ENCODE assay signal across 8 mouse cellular contexts in genomic region chr9:16501990-16502672, GRCm38 (mm10). TPM values are rescaled to one million over a fixed set of nuclear protein-coding genes. Genes with fewer than 3 reads are reported as not detected.
DNase-seq lines count a peak whose midpoint lies in the region; ATAC-seq and TF ChIP-seq lines count a peak whose summit lies in the region.

No protein-coding gene starts in this region.

- under 1% methylated on average over 52 of the region's 52 CpGs for WGBS in cerebellum, adult 2 months
- WGBS in forebrain, postnatal 0 days = 3% methylated on average over 43 of the region's 52 CpGs
- WGBS in hindbrain, embryonic 14.5 days = under 1% methylated on average over 51 of the region's 52 CpGs
- WGBS in midbrain, embryonic 12.5 days = under 1% methylated on average over 46 of the region's 52 CpGs
- WGBS in stomach, embryonic 16.5 days = under 1% methylated on average over 44 of the region's 52 CpGs

- TF ChIP-seq CTCF in cerebellum, adult 2 months (IDR thresholded peaks at IDR 0.05; ENCODE audit: borderline replicate concordance, insufficient read depth, low read depth, low read length) = peak; percentile 16; the same call in 1 of the 2 replicates
- peak; percentile 66 for TF ChIP-seq CTCF in forebrain, postnatal 0 days (IDR thresholded peaks at IDR 0.05; ENCODE audit: low read depth)

- no peaks in the 10 kb centered on the region for H3K36me3 ChIP-seq in forebrain, postnatal 0 days (ENCODE audit: insufficient read depth)
- H3K36me3 ChIP-seq in hindbrain, embryonic 14.5 days (replicated peaks; ENCODE audit: control insufficient read depth, insufficient read depth) = no peaks in the 10 kb centered on the region
- H3K36me3 ChIP-seq in midbrain, embryonic 12.5 days = no peaks in the 10 kb centered on the region
- no peaks in the 10 kb centered on the region for H3K36me3 ChIP-seq in stomach, embryonic 16.5 days (ENCODE audit: control insufficient read depth, insufficient read depth, low read length)

- H3K4me2 ChIP-seq in forebrain, postnatal 0 days (ENCODE audit: low read depth) = peak overlapping the region; percentile 83
- H3K4me2 ChIP-seq in hindbrain, embryonic 14.5 days (replicated peaks) = peak overlapping the region; percentile 74
- H3K4me2 ChIP-seq in midbrain, embryonic 12.5 days (replicated peaks) = peak overlapping the region; percentile 69
- H3K4me2 ChIP-seq in stomach, embryonic 16.5 days (ENCODE audit: low read depth, low read length) = peak overlapping the region; percentile 87

- no peaks in the 10 kb centered on the region for H3K27me3 ChIP-seq in cerebellum, adult 2 months (ENCODE audit: control insufficient read depth, insufficient read depth, low read length)
- H3K27me3 ChIP-seq in forebrain, postnatal 0 days (ENCODE audit: insufficient read depth, low read length) = no peaks in the 10 kb centered on the region
- H3K27me3 ChIP-seq in hindbrain, embryonic 14.5 days (ENCODE audit: control insufficient read depth, insufficient read depth, low read length) = no peaks in the 10 kb centered on the region
- H3K27me3 ChIP-seq in midbrain, embryonic 12.5 days = peaks cover 3% of the 10 kb centered on the region; the same call in 1 of the 2 replicates
- peaks cover 16% of the 10 kb centered on the region for H3K27me3 ChIP-seq in stomach, embryonic 16.5 days (ENCODE audit: control insufficient read depth, insufficient read depth, low read length)

- peak overlapping the region; percentile 79 for H3K4me3 ChIP-seq in cerebellum, adult 2 months (replicated peaks; ENCODE audit: insufficient read depth, low read depth, low read length)
- H3K4me3 ChIP-seq in forebrain, postnatal 0 days (ENCODE audit: low read depth, low read length) = peak overlapping the region; percentile 81
- H3K4me3 ChIP-seq in hindbrain, embryonic 14.5 days (replicated peaks; ENCODE audit: low read length) = peak overlapping the region; percentile 66
- H3K4me3 ChIP-seq in midbrain, embryonic 12.5 days = peak overlapping the region; percentile 69
- peak overlapping the region; percentile 58 for H3K4me3 ChIP-seq in stomach, embryonic 16.5 days (replicated peaks; ENCODE audit: low read length)

- intact Hi-C loops in left cerebral cortex, postnatal 4 days (cut with DNase I) = loop anchor here (5.0 to 10.0 kb wide), 2 partner anchors 567 to 1730 kb away; no protein-coding TSS in a partner anchor

- no peaks in the 10 kb centered on the region for H3K4me1 ChIP-seq in cerebellum, adult 2 months (ENCODE audit: control insufficient read depth, insufficient read depth, low read length)
- 0 out of 2 replicates have a peak, but pooled peaks cover 8% of the 10 kb centered on the region for H3K4me1 ChIP-seq in forebrain, postnatal 0 days (ENCODE audit: insufficient read depth)
- peaks cover 19% of the 10 kb centered on the region for H3K4me1 ChIP-seq in hindbrain, embryonic 14.5 days (replicated peaks; ENCODE audit: control insufficient read depth, insufficient read depth, low read length)
- peaks cover 23% of the 10 kb centered on the region for H3K4me1 ChIP-seq in midbrain, embryonic 12.5 days
- H3K4me1 ChIP-seq in stomach, embryonic 16.5 days (ENCODE audit: control insufficient read depth, insufficient read depth, low read length) = no peaks in the 10 kb centered on the region

- no peaks in the 10 kb centered on the region for H3K9me3 ChIP-seq in forebrain, postnatal 0 days (ENCODE audit: low read length)
- H3K9me3 ChIP-seq in hindbrain, embryonic 14.5 days (ENCODE audit: control insufficient read depth, low read length) = no peaks in the 10 kb centered on the region
- no peaks in the 10 kb centered on the region for H3K9me3 ChIP-seq in midbrain, embryonic 12.5 days
- no peaks in the 10 kb centered on the region for H3K9me3 ChIP-seq in stomach, embryonic 16.5 days (replicated peaks; ENCODE audit: control insufficient read depth, low read length)

- peak; percentile 90 for ATAC-seq in forebrain, postnatal 0 days
- peak; percentile 84 for ATAC-seq in hindbrain, embryonic 14.5 days (ENCODE audit: low FRiP score)
- peak; percentile 77 for ATAC-seq in midbrain, embryonic 12.5 days (ENCODE audit: low FRiP score, low read depth)
- ATAC-seq in stomach, embryonic 16.5 days (ENCODE audit: insufficient read depth, low FRiP score) = peak; percentile 81

- H3K9ac ChIP-seq in forebrain, postnatal 0 days = peak overlapping the region; percentile 64
- H3K9ac ChIP-seq in hindbrain, embryonic 14.5 days = peak overlapping the region; percentile 81
- peak overlapping the region; percentile 86 for H3K9ac ChIP-seq in midbrain, embryonic 12.5 days (replicated peaks)
- peak overlapping the region; percentile 71 for H3K9ac ChIP-seq in stomach, embryonic 16.5 days (ENCODE audit: low read length)

- peak; percentile 80 for DNase-seq in adrenal gland, adult 2 months
- DNase-seq in cerebellum, adult 2 months = peak; percentile 65 to 66
- DNase-seq in forebrain, postnatal 0 days = peak; percentile 88
- peak; percentile 79 for DNase-seq in hindbrain, embryonic 14.5 days (ENCODE audit: low spot score)
- peak; percentile 87 for DNase-seq in left cerebral cortex, postnatal 4 days
- no peak for DNase-seq in spleen, postnatal 14 days (ENCODE audit: low spot score in 2 of 2)

- H3K27ac ChIP-seq in cerebellum, adult 2 months (ENCODE audit: insufficient read depth, low read length) = no peak overlapping the region
- H3K27ac ChIP-seq in forebrain, postnatal 0 days (ENCODE audit: low read depth, low read length) = peak overlapping the region; percentile 84
- peak overlapping the region; percentile 94 for H3K27ac ChIP-seq in hindbrain, embryonic 14.5 days
- peak overlapping the region; percentile 92 for H3K27ac ChIP-seq in midbrain, embryonic 12.5 days (replicated peaks)
- peak overlapping the region; percentile 72 for H3K27ac ChIP-seq in stomach, embryonic 16.5 days (ENCODE audit: low read length)

- no peak for TF ChIP-seq POLR2A in cerebellum, adult 2 months (IDR thresholded peaks at IDR 0.05; ENCODE audit: borderline replicate concordance, insufficient read depth, low read length)

RNA-seq across cellular contexts. Expression of gene Fat3, which starts 1.0 kb away (rescaled TPM):
- 1 to 10 TPM; 2.5 to 3.0 TPM for total RNA-seq in adrenal gland, adult 2 months (2021)
- 0.86 and 0.99 TPM in 2 replicates for polyA plus RNA-seq in adrenal gland, adult 2 months (2012; rRNA removed)
- polyA plus RNA-seq in cerebellum, adult 2 months (2012; rRNA removed) = 10.5 and 10.6 TPM in 2 replicates
- total RNA-seq in forebrain, postnatal 0 days (2014; rRNA removed) = 45.4 and 50.4 TPM in 2 replicates
- polyA plus RNA-seq in forebrain, postnatal 0 days (2015; fragmentation: Nextera tagmentation; extraction: Ambion mirVana) = 3.9 and 5.6 TPM in 2 replicates
- 17.5 and 18.7 TPM in 2 replicates for polyA plus RNA-seq in hindbrain, embryonic 14.5 days (2014; fragmentation: Nextera tagmentation; extraction: Ambion mirVana)
- total RNA-seq in left cerebral cortex, postnatal 4 days (2021) = 10 to 100 TPM; 70.5 to 72.7 TPM
- polyA plus RNA-seq in midbrain, embryonic 12.5 days (2016; fragmentation: Nextera tagmentation; extraction: Ambion mirVana) = 12.3 and 13.2 TPM in 2 replicates
- 1.1 and 1.2 TPM in 2 replicates for polyA plus RNA-seq in stomach, embryonic 16.5 days (2015; fragmentation: Nextera tagmentation; extraction: Ambion mirVana)

Comparison
In these comparisons a context has a peak if more than half of its experiments do, and no peak if none do; other contexts are left out.
1. DNase-seq: peak in adrenal gland, adult 2 months (single experiment), cerebellum, adult 2 months (2 of 2), forebrain, postnatal 0 days (single experiment), hindbrain, embryonic 14.5 days (single experiment) and left cerebral cortex, postnatal 4 days (single experiment); none in spleen, postnatal 14 days (0 of 2).
2. Peak in every context shown above with its lines, with median percentiles within 50 percentile points of each other: H3K4me3 ChIP-seq, ATAC-seq, H3K4me2 ChIP-seq and H3K9ac ChIP-seq.